Mouse (Mus musculus): ENCODE data around the gene Cnksr1.
"Not testable (repeated sequence)": the region's sequence is repeated elsewhere in the genome, so short reads cannot be mapped to it uniquely, and the experiment has no call there.

Cnksr1 gene

GRCm38 (mm10) chr4:134238279-134238651 lies at the start of gene Cnksr1:
Gene Cnksr1, minus strand, starts transcription at chr4:134238399.
- DNase-seq (ENCODE audit: low read depth, low spot score), result no peak

DNA sequence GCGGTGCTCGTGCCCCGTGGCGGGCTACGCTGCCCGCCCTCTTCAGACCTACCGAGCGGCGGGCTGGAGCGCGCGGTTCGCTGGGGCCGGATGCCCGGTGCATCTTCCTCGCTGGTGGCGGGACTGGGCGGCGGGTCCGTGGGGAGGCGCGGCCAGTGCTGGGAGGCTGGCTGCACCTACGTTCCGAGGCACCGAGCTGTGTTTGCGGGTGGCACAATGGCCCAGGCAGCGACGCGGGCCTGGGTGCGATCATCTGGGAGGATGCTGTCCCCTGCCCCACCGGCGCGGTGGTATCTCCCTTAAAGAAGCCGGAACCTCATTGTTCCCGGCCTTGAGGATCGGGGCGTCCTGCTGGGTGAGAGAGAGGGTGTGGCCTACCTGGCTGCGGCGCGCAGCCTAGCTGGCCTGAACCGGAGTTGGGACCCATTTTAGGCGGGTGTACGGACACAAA lies 49.4 kb upstream of the Cnksr1 start, which contains the start of gene Pdik1l:
Gene Pdik1l, minus strand, starts transcription at position 321 of the 451 bp plus-strand sequence.
- DNase-seq (ENCODE audit: low read depth, low spot score), result peak; percentile 77

GRCm38 (mm10) chr4:134287168-134287564 lies 49.0 kb upstream of the Cnksr1 start:
- DNase-seq (ENCODE audit: low read depth, low spot score), result peak; percentile 88

DNA sequence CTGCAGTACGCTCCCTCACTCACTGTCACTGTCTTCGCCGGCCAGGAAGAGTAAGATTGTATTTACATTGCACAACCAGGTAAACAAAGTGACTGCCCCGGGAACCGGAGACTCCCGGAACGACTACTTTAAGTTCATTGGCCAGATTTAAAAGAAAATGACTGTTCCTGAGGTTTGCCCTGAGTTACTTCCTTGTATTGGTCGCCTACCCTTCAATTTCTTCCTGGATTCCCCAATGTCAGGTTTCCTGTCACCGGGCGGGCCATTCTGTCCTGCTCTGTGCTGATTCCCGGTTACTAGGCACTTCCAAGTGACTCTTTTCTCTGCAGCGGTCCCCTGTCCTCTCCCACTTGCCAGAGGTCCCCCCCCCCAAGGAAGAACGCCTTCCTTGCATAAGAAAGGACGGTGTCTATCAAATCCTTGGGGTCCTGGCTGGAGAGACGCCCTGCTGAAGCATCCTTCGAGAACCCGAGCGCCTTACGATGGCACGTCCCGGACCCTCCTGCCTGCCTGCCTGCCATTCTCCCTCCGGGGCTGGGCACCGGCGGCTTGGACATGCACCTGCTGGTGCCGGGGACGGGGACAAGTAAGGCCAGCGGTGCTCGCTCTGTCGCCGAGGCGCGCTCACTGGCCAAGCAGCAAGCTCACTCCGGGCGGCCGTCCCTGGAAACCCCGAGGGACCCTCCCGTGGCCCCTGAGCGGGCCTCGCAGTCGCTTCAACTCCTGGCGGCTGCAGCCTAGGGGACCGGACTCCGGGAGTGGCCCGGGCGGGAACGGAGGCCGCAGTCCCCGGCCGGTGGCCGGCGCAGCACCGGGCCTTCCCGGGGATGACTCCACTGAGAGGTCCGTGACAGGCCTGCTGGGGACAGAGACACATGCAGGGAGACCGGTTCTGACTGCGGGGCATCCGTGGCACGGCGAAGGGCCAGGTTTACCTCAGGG lies 48.3 kb upstream of the Cnksr1 start:
- no peak for DNase-seq (ENCODE audit: low read depth, low spot score)

DNA sequence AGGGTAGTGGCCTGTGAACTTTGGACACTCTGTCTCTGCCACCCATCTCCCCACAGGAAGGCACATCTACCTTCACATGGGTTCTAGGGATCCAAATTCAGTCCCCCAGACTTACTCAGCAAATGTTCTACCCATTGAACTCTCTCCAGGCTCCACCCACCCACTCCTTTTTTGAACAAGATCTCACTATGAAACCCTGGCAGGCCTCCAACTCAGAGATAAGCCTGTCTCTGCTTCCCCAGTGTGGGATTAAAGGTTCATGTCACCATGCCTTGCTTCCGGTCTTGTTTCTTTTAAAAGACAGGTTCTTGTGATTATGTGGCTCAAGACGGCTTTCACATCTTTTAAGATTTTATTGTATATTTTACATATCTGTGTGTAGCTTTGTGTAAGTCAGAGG lies 46.7 kb upstream of the Cnksr1 start:
- no peak for DNase-seq (ENCODE audit: low read depth, low spot score)

GRCm38 (mm10) chr4:134273417-134274345 lies 35.5 kb upstream of the Cnksr1 start:
- no peak for DNase-seq (ENCODE audit: low read depth, low spot score)

DNA sequence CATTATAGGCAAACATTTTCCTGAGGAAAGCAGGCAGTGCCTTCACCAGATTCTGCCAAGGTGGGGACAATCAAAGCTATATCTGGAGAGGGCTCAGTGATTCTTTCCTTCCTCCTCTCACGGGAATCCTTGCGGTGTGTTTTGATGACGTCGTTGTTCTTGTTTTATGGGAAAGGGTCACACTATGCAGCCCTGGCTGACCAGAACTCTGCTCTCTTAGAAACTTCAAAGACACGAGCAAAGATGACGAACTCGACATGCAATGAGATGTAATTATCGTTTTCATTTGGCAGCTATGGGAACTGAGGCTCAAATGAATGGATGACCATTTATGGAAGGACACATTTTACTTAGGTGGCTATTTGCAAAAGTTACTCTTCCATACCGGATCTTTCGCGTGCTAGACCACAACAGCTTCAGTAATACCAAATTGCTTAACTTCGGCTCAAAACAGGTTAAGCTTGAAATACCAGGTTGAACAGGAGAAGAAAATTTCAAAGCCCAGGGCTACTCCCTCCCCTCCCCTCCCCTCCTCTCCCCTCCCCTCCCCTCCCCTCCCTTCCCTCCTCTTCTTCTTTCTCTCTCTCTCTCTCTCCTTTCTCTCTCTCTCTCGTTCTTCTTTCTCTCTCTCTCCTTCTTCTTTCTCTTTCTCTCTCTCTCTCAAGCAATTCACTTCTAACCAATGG lies 34.7 kb upstream of the Cnksr1 start:
- no peak for DNase-seq (ENCODE audit: low read depth, low spot score)

DNA sequence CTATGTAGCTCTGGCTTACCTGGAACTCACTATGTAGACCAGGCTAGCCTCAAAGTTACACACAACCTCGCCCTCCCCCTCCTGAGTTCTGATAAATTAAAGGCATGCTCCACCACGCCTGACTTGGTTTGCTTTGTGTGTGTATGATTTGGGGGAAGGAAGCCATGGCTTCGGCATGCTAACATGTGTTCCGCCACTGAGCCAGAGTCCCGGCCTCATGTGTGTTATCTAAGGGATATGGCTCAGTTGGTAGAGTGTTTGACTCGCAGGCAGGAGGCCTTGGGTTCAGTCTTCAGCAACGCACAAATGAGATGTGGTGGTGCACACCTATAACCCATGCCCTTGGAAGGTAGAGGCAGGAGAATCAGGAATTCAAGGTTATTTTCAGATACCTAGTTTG lies 33.8 kb upstream of the Cnksr1 start:
- no peak for DNase-seq (ENCODE audit: low read depth, low spot score)

- not testable (repeated sequence) for DNase-seq (ENCODE audit: low read depth, low spot score)
Measured at GRCm38 (mm10) chr4:134269622-134270021, 31.4 kb upstream of the Cnksr1 start.

DNA sequence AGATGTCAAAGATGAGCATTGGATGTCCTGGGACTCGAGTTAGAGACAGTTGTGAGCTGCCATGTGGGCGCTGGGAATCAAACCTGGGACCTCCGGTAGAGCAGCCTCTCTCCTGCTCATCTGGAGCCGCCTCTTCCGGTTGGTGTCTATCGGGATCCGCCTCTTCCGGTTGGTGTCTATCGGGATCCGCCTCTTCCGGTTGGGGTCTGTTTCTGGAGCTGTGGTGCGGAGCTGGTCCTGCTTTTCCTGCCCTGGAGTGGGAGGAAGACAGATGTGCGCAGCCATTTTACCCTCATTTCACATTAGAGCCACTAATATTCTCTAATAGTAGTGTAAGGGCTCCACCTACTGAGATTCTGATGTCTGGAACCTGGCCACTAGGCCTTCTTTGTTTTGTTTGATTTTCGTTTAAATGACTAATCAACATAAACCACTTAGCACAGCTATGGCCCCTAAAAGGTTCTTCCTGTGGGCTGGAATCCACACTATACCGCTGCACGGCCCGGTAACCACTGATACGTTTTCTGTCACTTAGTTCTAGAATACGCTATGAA lies 30.0 kb upstream of the Cnksr1 start:
- DNase-seq (ENCODE audit: low read depth, low spot score), result no peak

DNA sequence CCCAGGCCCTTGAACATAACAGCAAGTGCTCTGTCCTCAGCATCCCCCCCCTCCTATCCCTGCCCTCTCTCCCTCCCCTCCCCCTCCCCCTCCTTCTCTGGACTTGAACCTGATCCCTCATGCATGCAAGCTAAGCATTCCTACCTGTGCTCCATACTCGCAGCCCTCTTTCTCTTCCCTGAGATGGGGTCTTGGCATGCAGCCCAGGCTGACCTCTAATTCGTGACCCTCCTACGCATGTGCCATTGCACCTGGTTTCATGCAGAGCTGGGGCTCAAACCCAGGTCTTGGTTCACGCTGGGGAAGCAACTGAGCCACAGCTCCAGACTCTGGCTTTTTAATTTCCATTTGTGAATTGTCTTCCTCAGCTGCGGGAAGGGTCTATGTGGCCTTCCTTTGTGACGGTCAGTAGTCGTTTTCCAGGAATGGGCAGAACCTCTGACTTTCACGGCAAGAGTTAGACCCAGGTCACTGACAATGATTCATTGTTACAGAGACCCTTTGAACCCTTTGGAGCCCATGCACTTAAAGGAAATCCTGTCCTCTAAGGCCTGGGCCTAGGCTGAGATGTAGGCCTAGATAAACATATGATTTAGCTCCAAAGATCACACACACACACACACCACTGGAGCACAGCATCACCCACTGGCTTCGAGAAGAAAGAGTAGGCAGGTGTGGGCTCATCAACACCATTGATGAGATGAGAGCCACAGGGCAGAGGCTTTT lies 27.8 kb upstream of the Cnksr1 start:
- no peak for DNase-seq (ENCODE audit: low read depth, low spot score)

- no peak for DNase-seq (ENCODE audit: low read depth, low spot score)
Measured at GRCm38 (mm10) chr4:134263191-134263590, 25.0 kb upstream of the Cnksr1 start.

GRCm38 (mm10) chr4:134258354-134258753 lies 20.2 kb upstream of the Cnksr1 start:
- no peak for DNase-seq (ENCODE audit: low read depth, low spot score)

DNA sequence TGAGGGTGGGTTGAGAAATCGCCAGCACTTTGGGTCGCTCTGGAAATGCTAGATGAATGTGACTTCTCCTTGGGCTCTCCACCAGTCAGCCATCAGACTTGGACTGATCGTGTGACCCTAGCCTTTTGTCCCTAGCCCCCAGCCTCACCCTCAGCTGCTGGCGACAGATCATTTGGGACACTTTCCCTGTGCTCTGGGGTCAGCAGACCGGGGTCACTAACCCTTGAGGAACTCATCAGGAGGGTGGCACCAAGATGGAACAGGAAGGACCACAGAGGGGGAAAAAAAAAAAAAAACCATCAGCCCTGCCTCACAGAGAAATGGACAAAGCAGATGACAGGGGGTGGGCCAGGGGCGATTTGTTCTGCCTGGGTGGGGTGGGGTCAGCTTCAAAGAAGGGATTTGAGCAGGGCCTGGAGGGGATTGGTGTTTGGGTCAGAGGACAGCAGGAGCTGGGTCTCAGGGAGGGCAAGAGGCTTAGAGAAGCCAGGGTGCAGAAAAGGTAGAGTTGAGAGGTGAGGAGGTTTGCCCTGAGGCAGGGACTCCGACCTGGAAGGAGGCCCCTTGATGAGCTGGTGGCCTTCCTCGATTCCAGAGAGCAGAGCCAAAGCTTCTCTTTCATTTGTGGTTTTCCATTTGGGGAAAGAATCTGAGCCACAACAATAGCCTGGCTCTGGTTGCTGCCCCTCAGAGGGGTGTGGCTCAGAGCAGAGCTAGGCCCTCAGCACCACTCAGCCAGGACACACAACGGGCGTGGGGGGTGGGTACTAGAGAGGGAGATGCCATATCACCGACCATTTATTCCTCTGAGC lies 19.2 kb upstream of the Cnksr1 start:
- no peak for DNase-seq (ENCODE audit: low read depth, low spot score)

GRCm38 (mm10) chr4:134256407-134257197 lies 18.4 kb upstream of the Cnksr1 start:
- no peak for DNase-seq (ENCODE audit: low read depth, low spot score)

DNA sequence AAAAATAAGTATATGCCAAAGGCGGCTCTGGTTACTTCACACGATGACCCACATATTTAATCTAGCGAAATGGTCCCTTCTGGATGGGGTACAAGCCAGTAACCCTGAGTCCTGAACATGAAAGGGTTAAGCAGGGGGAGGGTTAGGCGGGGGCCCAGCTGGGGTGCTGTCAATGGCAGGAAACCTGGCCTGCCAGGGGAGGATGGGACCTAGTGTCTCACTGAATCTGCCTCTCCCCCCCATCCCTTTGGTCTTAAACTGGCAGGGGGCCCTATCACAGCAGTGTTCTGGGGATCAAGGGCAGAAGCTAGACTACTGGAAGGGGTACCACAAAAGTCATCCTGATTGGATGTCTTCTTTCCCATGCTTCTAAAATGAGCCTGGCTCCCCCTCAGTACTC lies 17.7 kb upstream of the Cnksr1 start:
- no peak for DNase-seq (ENCODE audit: low read depth, low spot score)

DNA sequence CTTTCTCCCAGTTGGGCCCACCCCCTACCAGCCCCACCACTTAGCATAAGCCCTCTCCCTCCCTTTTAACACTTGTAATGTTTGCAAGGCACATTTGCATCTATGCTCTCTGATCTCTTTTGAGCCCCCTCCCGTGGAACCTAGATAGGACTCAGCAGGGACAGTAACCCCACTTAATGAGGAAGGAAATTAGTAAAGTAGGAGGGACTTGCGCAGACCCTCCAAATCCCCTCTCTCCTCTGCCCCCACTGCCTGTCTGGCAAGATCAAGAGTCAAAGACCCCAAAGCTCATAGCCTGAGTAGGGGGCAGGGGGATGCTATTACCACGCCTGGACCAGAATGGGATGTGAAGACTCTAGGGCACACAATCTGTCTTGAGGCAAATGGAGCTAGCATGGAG lies 16.6 kb upstream of the Cnksr1 start:
- DNase-seq (ENCODE audit: low read depth, low spot score), result no peak

- DNase-seq (ENCODE audit: low read depth, low spot score), result no peak
Measured at GRCm38 (mm10) chr4:134253722-134254324, 15.6 kb upstream of the Cnksr1 start, which contains the start of gene Grrp1. Gene Grrp1, minus strand, starts transcription at chr4:134254106.
